8 mouse cellular contexts compared by ENCODE assay signal in genomic region chr9:49797821-49798571, GRCm38 (mm10). TPM values are rescaled to one million over a fixed set of nuclear protein-coding genes. Genes with fewer than 3 reads are reported as not detected.
DNase-seq lines count a peak whose midpoint lies in the region; ATAC-seq and TF ChIP-seq lines count a peak whose summit lies in the region.

No protein-coding gene starts in this region.

- WGBS in forebrain, embryonic 12.5 days: under 1% methylated on average over 57 of the region's 58 CpGs
- under 1% methylated on average over 58 of the region's 58 CpGs for WGBS in heart, embryonic 15.5 days
- under 1% methylated on average over 58 of the region's 58 CpGs for WGBS in liver, embryonic 16.5 days (ENCODE audit: insufficient replicate concordance)

- no peak for TF ChIP-seq POLR2A in brain, embryonic 14.5 days (IDR thresholded peaks at IDR 0.05; ENCODE audit: borderline replicate concordance, extremely low read depth, insufficient read depth, insufficient read length, poor library complexity, severe bottlenecking)

- H3K9me3 ChIP-seq in E14TG2a.4 (ENCODE audit: low read length): no peaks in the 10 kb centered on the region
- H3K9me3 ChIP-seq in forebrain, embryonic 12.5 days: no peaks in the 10 kb centered on the region
- no peaks in the 10 kb centered on the region for H3K9me3 ChIP-seq in heart, embryonic 15.5 days (replicated peaks)
- H3K9me3 ChIP-seq in liver, embryonic 16.5 days (replicated peaks; ENCODE audit: control insufficient read depth, low read length): no peaks in the 10 kb centered on the region

- no peaks in the 10 kb centered on the region for H3K36me3 ChIP-seq in E14TG2a.4 (ENCODE audit: insufficient read depth, low read length)
- no peaks in the 10 kb centered on the region for H3K36me3 ChIP-seq in forebrain, embryonic 12.5 days (replicated peaks)
- H3K36me3 ChIP-seq in heart, embryonic 15.5 days: no peaks in the 10 kb centered on the region
- H3K36me3 ChIP-seq in liver, embryonic 16.5 days (ENCODE audit: control insufficient read depth, insufficient read depth): no peaks in the 10 kb centered on the region

- peak; percentile 92 for DNase-seq in brain, embryonic 14.5 days (ENCODE audit: low read depth)
- peak; percentile 78 to 86 for DNase-seq in kidney, postnatal 4 days
- DNase-seq in thymus, postnatal 36 days: peak; percentile 50 to 64

- peak; percentile 66 for ATAC-seq in forebrain, embryonic 12.5 days (ENCODE audit: low FRiP score)
- ATAC-seq in heart, embryonic 15.5 days (replicated peaks; ENCODE audit: insufficient number of reproducible peaks, insufficient read depth, low FRiP score, low read depth): peak; percentile 66; the same call in 1 of the 2 replicates
- 0 out of 2 replicates have a peak, but pooled peaks have one; percentile 27 for ATAC-seq in liver, embryonic 16.5 days (ENCODE audit: low read depth)
- peak; percentile 63; the same call in 1 of the 2 replicates for ATAC-seq in neutrophil, adult 5-6 weeks (ENCODE audit: extremely low read depth, insufficient number of reproducible peaks, low FRiP score, poor library complexity, severe bottlenecking)

- peak overlapping the region; percentile 91 for H3K4me3 ChIP-seq in E14TG2a.4 (replicated peaks; ENCODE audit: low read length)
- peak overlapping the region; percentile 70 for H3K4me3 ChIP-seq in forebrain, embryonic 12.5 days (replicated peaks)
- H3K4me3 ChIP-seq in heart, embryonic 15.5 days: peak overlapping the region; percentile 76
- H3K4me3 ChIP-seq in liver, embryonic 16.5 days (ENCODE audit: low read depth, low read length): peak overlapping the region; percentile 49

- peak overlapping the region; percentile 91 for H3K4me2 ChIP-seq in forebrain, embryonic 12.5 days
- H3K4me2 ChIP-seq in heart, embryonic 15.5 days: peak overlapping the region; percentile 95
- peak overlapping the region; percentile 34 for H3K4me2 ChIP-seq in liver, embryonic 16.5 days (ENCODE audit: low read depth, low read length)

- peaks cover 41% of the 10 kb centered on the region for H3K27me3 ChIP-seq in E14TG2a.4 (ENCODE audit: insufficient read depth, low read length)
- H3K27me3 ChIP-seq in forebrain, embryonic 12.5 days: peaks cover 15% of the 10 kb centered on the region; the same call in 1 of the 2 replicates
- no peaks in the 10 kb centered on the region for H3K27me3 ChIP-seq in heart, embryonic 15.5 days
- peaks cover 35% of the 10 kb centered on the region for H3K27me3 ChIP-seq in liver, embryonic 16.5 days (ENCODE audit: control insufficient read depth, insufficient read depth, low read depth, low read length)

- H3K4me1 ChIP-seq in E14TG2a.4 (replicated peaks; ENCODE audit: low read depth, low read length): peaks cover 31% of the 10 kb centered on the region
- peaks cover 13% of the 10 kb centered on the region for H3K4me1 ChIP-seq in forebrain, embryonic 12.5 days
- H3K4me1 ChIP-seq in heart, embryonic 15.5 days (replicated peaks): peaks cover 44% of the 10 kb centered on the region
- no peaks in the 10 kb centered on the region; the same call in none of the 2 replicates for H3K4me1 ChIP-seq in liver, embryonic 16.5 days (ENCODE audit: control insufficient read depth, low read depth, low read length)

- peak overlapping the region; percentile 90 for H3K27ac ChIP-seq in forebrain, embryonic 12.5 days
- H3K27ac ChIP-seq in heart, embryonic 15.5 days: peak overlapping the region; percentile 78
- 0 out of 2 replicates have a peak overlapping the region, but pooled peaks have one; percentile 1 for H3K27ac ChIP-seq in liver, embryonic 16.5 days (ENCODE audit: low read length)

- H3K9ac ChIP-seq in forebrain, embryonic 12.5 days: peak overlapping the region; percentile 83
- H3K9ac ChIP-seq in heart, embryonic 15.5 days: peak overlapping the region; percentile 77
- 0 out of 2 replicates have a peak overlapping the region, but pooled peaks have one; percentile 10 for H3K9ac ChIP-seq in liver, embryonic 16.5 days (ENCODE audit: low read depth, low read length)

- no peak for TF ChIP-seq CTCF in E14TG2a.4 (conservative IDR thresholded peaks at IDR 0.05; ENCODE audit: low read length)
- TF ChIP-seq CTCF in brain, embryonic 14.5 days (IDR thresholded peaks at IDR 0.05; ENCODE audit: borderline replicate concordance, extremely low read depth, insufficient read depth, insufficient read length): no peak

RNA-seq across cellular contexts. Expression of gene Ncam1, which starts 0.7 kb away (rescaled TPM):
- polyA plus RNA-seq in brain, embryonic 14.5 days (2012; rRNA removed): 104 and 231 TPM in 2 replicates
- 132 and 161 TPM in 2 replicates for polyA plus RNA-seq in forebrain, embryonic 12.5 days (2016; fragmentation: Nextera tagmentation; extraction: Ambion mirVana)
- polyA plus RNA-seq in heart, embryonic 15.5 days (2015; fragmentation: Nextera tagmentation; extraction: Ambion mirVana): 122 and 124 TPM in 2 replicates
- 4.6 TPM in 2 replicates for polyA plus RNA-seq in liver, embryonic 16.5 days (2015; fragmentation: Nextera tagmentation; extraction: Ambion mirVana)
- 2.1 and 2.4 TPM in 2 replicates for total RNA-seq in neutrophil, adult 5-6 weeks (2017)

Comparison
In these comparisons a context has a peak if more than half of its experiments do, and no peak if none do; other contexts are left out.
1. Peak in every context shown above with its lines: DNase-seq, ATAC-seq, H3K4me3 ChIP-seq and H3K27ac ChIP-seq.
2. H3K27ac ChIP-seq: peak in every context shown above with its lines; median percentile 90 in forebrain, embryonic 12.5 days; 78 in heart, embryonic 15.5 days; 1 in liver, embryonic 16.5 days.
3. H3K4me2 ChIP-seq: peak in every context shown above with its lines; median percentile 95 in heart, embryonic 15.5 days; 91 in forebrain, embryonic 12.5 days; 34 in liver, embryonic 16.5 days.
4. H3K9ac ChIP-seq: peak in every context shown above with its lines; median percentile 83 in forebrain, embryonic 12.5 days; 77 in heart, embryonic 15.5 days; 10 in liver, embryonic 16.5 days.
5. RNA of gene Ncam1, which starts 0.7 kb away (polyA plus RNA-seq): 104 to 231 TPM in brain, embryonic 14.5 days, 132 to 161 TPM in forebrain, embryonic 12.5 days and 122 to 124 TPM in heart, embryonic 15.5 days; 4.6 TPM in liver, embryonic 16.5 days; every median in the first group is over 10 times any median in the second.